Mouse (Mus musculus) adipose tissue, adult 10 weeks (tissue): ENCODE results near the gene 1700003F12Rik. TPM values are rescaled to one million over a fixed set of nuclear protein-coding genes. Genes with fewer than 3 reads are reported as not detected.

Experiments
- polyA plus RNA-seq: library from polyadenylated mRNA; stranded (reverse); fragments of 350-450 nt; fragmentation: Illumina TruSeq; extraction: RNeasy Lipid Tissue Mini Kit (QIAGEN cat#74804); gene quantifications from one replicate; pipeline ENCODE4 v1.2.3, GENCODE M21; 2014; ENCODE audit warnings: low read depth, low replicate concordance

Gene 1700003F12Rik
- polyA plus RNA-seq, result 12.7 TPM

GRCm38 (mm10) chr2:154546711-154547110 lies at the start of gene 1700003F12Rik:
TSS of gene 1700003F12Rik (plus strand) at chr2:154547085.

GRCm38 (mm10) chr2:154551476-154551875 lies 4.6 kb downstream of the 1700003F12Rik start, which contains the start of gene Actl10:
TSS of gene Actl10 (plus strand) at chr2:154551776.

GRCm38 (mm10) chr2:154558264-154559039 lies 11.6 kb downstream of the 1700003F12Rik start, which contains the start of gene Necab3:
TSS of gene Necab3 (minus strand) at chr2:154558890.

GRCm38 (mm10) chr2:154569836-154570286 lies 23.0 kb downstream of the 1700003F12Rik start, which contains the start of gene E2f1:
TSS of gene E2f1 (minus strand) at chr2:154569892.

Other genes starting within 250 kb of the 1700003F12Rik start
- gene Bpifb9b, start 239.9 kb upstream of the 1700003F12Rik start, polyA plus RNA-seq, result not detected
- 7.1 TPM for gene Cdk5rap1, start 174.1 kb upstream of the 1700003F12Rik start, polyA plus RNA-seq
- 31.1 TPM for gene Snta1, start 139.0 kb upstream of the 1700003F12Rik start, polyA plus RNA-seq
- gene Cbfa2t2, start 110.6 kb upstream of the 1700003F12Rik start, polyA plus RNA-seq, result 10.8 TPM
- 0.34 TPM for gene Actl10, start 4.7 kb downstream of the 1700003F12Rik start, polyA plus RNA-seq
- gene Necab3, start 11.8 kb downstream of the 1700003F12Rik start, polyA plus RNA-seq, result 4.6 TPM
- gene E2f1, start 22.8 kb downstream of the 1700003F12Rik start, polyA plus RNA-seq, result 4.0 TPM
- gene Pxmp4, start 56.6 kb downstream of the 1700003F12Rik start, polyA plus RNA-seq, result 35.3 TPM
- 2.1 TPM for gene Zfp341, start 66.2 kb downstream of the 1700003F12Rik start, polyA plus RNA-seq
- not detected for gene 4930519P11Rik, start 66.4 kb downstream of the 1700003F12Rik start, polyA plus RNA-seq
- 154 TPM for gene Chmp4b, start 104.6 kb downstream of the 1700003F12Rik start, polyA plus RNA-seq
- not detected for gene Gm14214, start 222.9 kb downstream of the 1700003F12Rik start, polyA plus RNA-seq
- gene Raly, start 244.0 kb downstream of the 1700003F12Rik start, polyA plus RNA-seq, result 85.3 TPM
- not detected for gene a, start 244.3 kb downstream of the 1700003F12Rik start, polyA plus RNA-seq